Mouse (Mus musculus) embryonic facial prominence, embryonic 15.5 days (tissue): ENCODE data around the gene Hist1h2bh. TPM values are rescaled to one million over a fixed set of nuclear protein-coding genes. Genes with fewer than 3 reads are reported as not detected.

Experiments
- ATAC-seq: fragments of 200-750 bp; cut with Nextera tagmentation; 2 replicates; pipeline ENCODE4 v1.8.0; 2017; ENCODE audit warnings: low read depth, moderate TSS enrichment; ENCODE audit not compliant: insufficient number of reproducible peaks, low FRiP score, low TSS enrichment
- H3K27ac ChIP-seq: fragments of 300-500 bp; sonication (generic); replicated peaks from 2 replicates; pipeline ENCODE4 v1.5.1; 2015; ENCODE audit warnings: mild to moderate bottlenecking, inconsistent platforms
- H3K27me3 ChIP-seq: fragments of 300-500 bp; sonication (generic); 2 replicates; pipeline ENCODE4 v1.6.1; 2015; ENCODE audit warnings: inconsistent platforms
- H3K36me3 ChIP-seq: fragments of 300-500 bp; sonication (generic); 2 replicates; pipeline ENCODE4 v1.6.1; 2015; ENCODE audit warnings: mild to moderate bottlenecking, inconsistent platforms
- H3K4me1 ChIP-seq: fragments of 300-500 bp; sonication (generic); 2 replicates; pipeline ENCODE4 v1.6.1; 2015; ENCODE audit warnings: inconsistent platforms
- H3K4me2 ChIP-seq: fragments of 300-500 bp; sonication (generic); replicated peaks from 2 replicates; pipeline ENCODE4 v1.6.1; 2015; ENCODE audit warnings: mild to moderate bottlenecking, inconsistent platforms
- H3K4me3 ChIP-seq: fragments of 300-500 bp; sonication (generic); replicated peaks from 2 replicates; pipeline ENCODE4 v1.5.1; 2015; ENCODE audit warnings: mild to moderate bottlenecking, inconsistent platforms
- H3K9ac ChIP-seq: fragments of 300-500 bp; sonication (generic); 2 replicates; pipeline ENCODE4 v1.6.1; 2015; ENCODE audit warnings: inconsistent platforms
- H3K9me3 ChIP-seq: fragments of 300-500 bp; sonication (generic); replicated peaks from 2 replicates; pipeline ENCODE4 v1.6.1; 2016; ENCODE audit warnings: inconsistent platforms
- WGBS: fragments of 180-500 bp; shearing (Covaris S2); methylation state at CpG from one replicate; pipeline ENCODE4 v1.1.7; 2015; 5-methylcytosine and 5-hydroxymethylcytosine counted together
- microRNA-seq: library from miRNA; unstranded; fragments of <30 nt; microRNA quantifications from one replicate; pipeline ENCODE4, GENCODE M21; 2016; ENCODE audit warnings: borderline number of aligned reads
- polyA plus RNA-seq: library from polyadenylated mRNA; unstranded; fragments of >200 nt; fragmentation: Nextera tagmentation; extraction: Ambion mirVana; gene quantifications from 2 replicates; pipeline ENCODE4 v1.2.1, GENCODE M21; 2015

The Hist1h2bh gene
- polyA plus RNA-seq, 1 experiment from 2014 or later: 1.0 TPM

GRCm38 (mm10) chr13:23497656-23498321 lies 45.4 kb downstream of the Hist1h2bh start:
- no peak for ATAC-seq
- peaks cover 11% of the 10 kb centered on the region; the same call in 1 of the 2 replicates for H3K4me1 ChIP-seq
- H3K27me3 ChIP-seq: no peaks in the 10 kb centered on the region
- H3K9ac ChIP-seq: no peak overlapping the region
- H3K4me2 ChIP-seq: peak overlapping the region; percentile 41
- WGBS: 6% methylated on average over 19 of the region's 19 CpGs
- H3K9me3 ChIP-seq: no peaks in the 10 kb centered on the region
- H3K27ac ChIP-seq: no peak overlapping the region
- H3K36me3 ChIP-seq: no peaks in the 10 kb centered on the region
- H3K4me3 ChIP-seq: peak overlapping the region; percentile 34

- WGBS: 71% methylated on average over 6 of the region's 6 CpGs
Measured at GRCm38 (mm10) chr13:23495526-23495925, 47.7 kb downstream of the Hist1h2bh start.

GRCm38 (mm10) chr13:23491990-23492389 lies 51.2 kb downstream of the Hist1h2bh start:
- H3K27me3 ChIP-seq: no peaks in the 10 kb centered on the region

More at GRCm38 (mm10) chr13:23495526-23495925, 47.7 kb downstream of the Hist1h2bh start:
- no peaks in the 10 kb centered on the region for H3K36me3 ChIP-seq
- H3K4me1 ChIP-seq: peaks cover 16% of the 10 kb centered on the region; the same call in 1 of the 2 replicates
- H3K4me2 ChIP-seq: no peak overlapping the region
- H3K27me3 ChIP-seq: no peaks in the 10 kb centered on the region
- no peak overlapping the region for H3K27ac ChIP-seq
- no peaks in the 10 kb centered on the region for H3K9me3 ChIP-seq
- ATAC-seq: no peak
- no peak overlapping the region for H3K4me3 ChIP-seq
- no peak overlapping the region for H3K9ac ChIP-seq

More at GRCm38 (mm10) chr13:23491990-23492389, 51.2 kb downstream of the Hist1h2bh start:
- peak overlapping the region; percentile 27 for H3K4me3 ChIP-seq
- no peaks in the 10 kb centered on the region for H3K36me3 ChIP-seq
- WGBS: 10% methylated on average over 14 of the region's 14 CpGs
- ATAC-seq: no peak
- peak overlapping the region; percentile 37; the same call in 1 of the 2 replicates for H3K4me2 ChIP-seq
- no peaks in the 10 kb centered on the region for H3K9me3 ChIP-seq
- H3K9ac ChIP-seq: no peak overlapping the region
- H3K4me1 ChIP-seq: 0 out of 2 replicates have a peak, but pooled peaks cover 5% of the 10 kb centered on the region
- no peak overlapping the region for H3K27ac ChIP-seq

Small RNAs within 50 kb of the gene (microRNA-seq; reads per million reads assigned to microRNA genes)
- gene Gm44297 (not detected), gene Gm44359 (not detected), gene Gm44394 (not detected), gene n-TStga1 (2.8 reads per million, percentile 11 among the genes with 10 or more reads in this experiment)

Other genes starting within 250 kb of the Hist1h2bh start
- 38.5 and 43.1 TPM in 2 replicates for gene Zfp322a, start 174.2 kb downstream of the Hist1h2bh start, polyA plus RNA-seq
- 12.2 and 12.7 TPM in 2 replicates for gene Abt1, start 119.5 kb downstream of the Hist1h2bh start, polyA plus RNA-seq
- gene Btn1a1, start 77.5 kb downstream of the Hist1h2bh start, polyA plus RNA-seq: 0.04 TPM in 1 of 2 replicates, not detected in the other
- 0.55 and 0.65 TPM in 2 replicates for gene Btn2a2, start 54.5 kb downstream of the Hist1h2bh start, polyA plus RNA-seq
- 6.1 and 7.1 TPM in 2 replicates for gene Hist1h4h, start 12.3 kb downstream of the Hist1h2bh start, polyA plus RNA-seq
- 2.7 and 3.4 TPM in 2 replicates for gene Hist1h2af, start 9.5 kb downstream of the Hist1h2bh start, polyA plus RNA-seq
- 3.2 and 5.3 TPM in 2 replicates for gene Hist1h3g, start 8.0 kb downstream of the Hist1h2bh start, polyA plus RNA-seq
- gene Hist1h3f, start 660 bp upstream of the Hist1h2bh start, polyA plus RNA-seq: 0.25 and 0.37 TPM in 2 replicates
- gene Hist1h4f, start 8.3 kb upstream of the Hist1h2bh start, polyA plus RNA-seq: 1.1 and 1.7 TPM in 2 replicates
- 0.44 and 0.55 TPM in 2 replicates for gene Hist1h1d, start 9.9 kb upstream of the Hist1h2bh start, polyA plus RNA-seq
- gene Hist1h3e, start 19.0 kb upstream of the Hist1h2bh start, polyA plus RNA-seq: 3.7 and 4.4 TPM in 2 replicates
- 53.3 and 77.8 TPM in 2 replicates for gene Hist1h2ae, start 27.8 kb upstream of the Hist1h2bh start, polyA plus RNA-seq
- 6.5 and 8.3 TPM in 2 replicates for gene Hist1h2bg, start 28.0 kb upstream of the Hist1h2bh start, polyA plus RNA-seq
- gene Hist1h2bf, start 30.8 kb upstream of the Hist1h2bh start, polyA plus RNA-seq: 2.8 and 3.7 TPM in 2 replicates
- 1.8 and 3.9 TPM in 2 replicates for gene Hist1h2ad, start 31.0 kb upstream of the Hist1h2bh start, polyA plus RNA-seq
- 5.0 and 6.0 TPM in 2 replicates for gene Hist1h3d, start 32.4 kb upstream of the Hist1h2bh start, polyA plus RNA-seq
- 86.2 and 107 TPM in 2 replicates for gene Hist1h4d, start 38.2 kb upstream of the Hist1h2bh start, polyA plus RNA-seq
- gene Hist1h2be, start 77.7 kb upstream of the Hist1h2bh start, polyA plus RNA-seq: 2.7 and 3.6 TPM in 2 replicates
- 14.7 and 20.7 TPM in 2 replicates for gene Hist1h1e, start 79.2 kb upstream of the Hist1h2bh start, polyA plus RNA-seq
- 1.1 and 1.3 TPM in 2 replicates for gene Hist1h2ac, start 140.6 kb upstream of the Hist1h2bh start, polyA plus RNA-seq
- 63.3 and 66.8 TPM in 2 replicates for gene Hist1h2bc, start 140.8 kb upstream of the Hist1h2bh start, polyA plus RNA-seq
- not detected in 2 replicates for gene Hist1h1t, start 152.4 kb upstream of the Hist1h2bh start, polyA plus RNA-seq
- gene Hist1h4c, start 155.1 kb upstream of the Hist1h2bh start, polyA plus RNA-seq: 4.2 and 5.3 TPM in 2 replicates
- gene Hfe, start 167.5 kb upstream of the Hist1h2bh start, polyA plus RNA-seq: 8.7 and 13.0 TPM in 2 replicates
- 36.4 TPM in 2 replicates for gene Hist1h1c, start 195.4 kb upstream of the Hist1h2bh start, polyA plus RNA-seq
- 3.5 and 4.8 TPM in 2 replicates for gene Hist1h3c, start 202.2 kb upstream of the Hist1h2bh start, polyA plus RNA-seq
- gene Hist1h2bb, start 203.3 kb upstream of the Hist1h2bh start, polyA plus RNA-seq: 2.0 and 2.1 TPM in 2 replicates
- 23.1 and 38.3 TPM in 2 replicates for gene Hist1h2ab, start 207.7 kb upstream of the Hist1h2bh start, polyA plus RNA-seq
- 8.4 and 9.7 TPM in 2 replicates for gene Hist1h3b, start 208.9 kb upstream of the Hist1h2bh start, polyA plus RNA-seq
- gene Hist1h4b, start 213.6 kb upstream of the Hist1h2bh start, polyA plus RNA-seq: 2.6 and 3.0 TPM in 2 replicates
- gene Hist1h4a, start 217.8 kb upstream of the Hist1h2bh start, polyA plus RNA-seq: 0.39 and 0.42 TPM in 2 replicates
- 2.3 and 3.5 TPM in 2 replicates for gene Hist1h3a, start 219.0 kb upstream of the Hist1h2bh start, polyA plus RNA-seq
- 1.8 and 1.9 TPM in 2 replicates for gene Hist1h1a, start 220.3 kb upstream of the Hist1h2bh start, polyA plus RNA-seq
- not detected in 2 replicates for gene Trim38, start 226.5 kb upstream of the Hist1h2bh start, polyA plus RNA-seq